Mouse (Mus musculus) testis, postnatal 10 days (tissue): ENCODE measurements at regions not wholly inside any gene's neighbourhood (a gene's known extent, or its start where the extent isn't known, plus 50 kb on each side); places are given as distances from the start of the nearest gene placed in this dataset.

Source experiments
- DNase-seq: peaks from one replicate; pipeline ENCODE4 v3.0.0; 2021; ENCODE audit warnings: low spot score

GRCm38 (mm10) chr19:21146860-21147390 is 125.2 kb upstream of the Zfand5 start:
- no peak for DNase-seq

- no peak for DNase-seq
Measured at GRCm38 (mm10) chr19:21144659-21145283, 127.3 kb upstream of the Zfand5 start.

DNA sequence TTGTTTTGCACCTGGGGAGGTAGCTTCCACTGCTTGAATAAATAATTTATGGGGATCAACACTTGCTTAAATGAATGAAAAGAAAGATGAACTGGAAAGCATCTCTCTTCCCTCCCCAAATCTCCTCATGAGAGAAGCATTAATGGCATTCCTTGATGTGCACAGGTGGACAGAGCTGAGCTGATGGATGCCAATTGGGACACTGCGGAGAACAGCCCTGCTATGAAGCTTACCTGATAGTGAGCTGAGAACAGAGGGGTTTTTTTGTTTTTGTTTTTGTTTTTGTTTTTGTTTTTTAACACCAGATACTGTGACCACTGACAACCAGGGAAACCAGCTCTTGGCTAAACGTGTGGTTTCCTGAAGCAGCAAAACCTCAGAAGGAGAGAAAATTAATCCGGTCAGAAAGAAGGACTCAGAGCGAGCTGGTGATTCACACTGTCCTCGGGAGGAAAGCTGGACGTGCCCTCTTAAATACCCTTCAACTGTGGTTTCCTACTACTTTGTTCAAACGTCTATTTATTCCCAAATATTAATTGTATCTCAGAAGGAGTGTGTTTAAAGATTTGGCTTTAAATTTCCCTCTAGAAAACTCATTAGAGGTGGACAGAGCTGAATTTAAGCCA is 128.0 kb upstream of the Zfand5 start:
- DNase-seq = no peak

DNA sequence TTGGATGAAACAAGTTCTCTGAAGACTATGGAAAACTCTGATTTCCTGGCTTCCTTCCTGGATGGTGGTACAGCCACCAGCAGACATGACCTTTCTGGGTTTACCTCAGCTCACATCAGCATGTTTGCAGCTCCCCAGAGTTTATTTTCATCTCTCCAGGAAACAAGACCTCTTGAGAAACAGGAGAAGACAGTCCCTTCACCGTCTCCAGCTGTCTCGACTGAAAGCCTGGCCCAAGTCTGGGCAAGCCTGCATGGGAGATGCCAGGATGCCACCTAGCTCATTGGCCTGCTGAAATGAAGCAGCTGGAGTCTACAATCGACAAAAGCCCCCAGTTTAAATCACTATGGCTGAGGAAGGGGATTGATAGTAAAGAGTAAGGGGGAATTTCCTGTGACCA is 131.6 kb upstream of the Zfand5 start:
- DNase-seq = no peak

GRCm38 (mm10) chr19:21138998-21139495 is 133.0 kb upstream of the Zfand5 start:
- no peak for DNase-seq

- DNase-seq = no peak
Measured at GRCm38 (mm10) chr19:21136756-21137155, 135.3 kb upstream of the Zfand5 start.

GRCm38 (mm10) chr19:21135998-21136380 is 136.1 kb upstream of the Zfand5 start:
- no peak for DNase-seq

- DNase-seq = no peak
Measured at GRCm38 (mm10) chr19:21135297-21135997, 136.6 kb upstream of the Zfand5 start.

GRCm38 (mm10) chr19:21129653-21130052 is 142.4 kb upstream of the Zfand5 start:
- no peak for DNase-seq

DNA sequence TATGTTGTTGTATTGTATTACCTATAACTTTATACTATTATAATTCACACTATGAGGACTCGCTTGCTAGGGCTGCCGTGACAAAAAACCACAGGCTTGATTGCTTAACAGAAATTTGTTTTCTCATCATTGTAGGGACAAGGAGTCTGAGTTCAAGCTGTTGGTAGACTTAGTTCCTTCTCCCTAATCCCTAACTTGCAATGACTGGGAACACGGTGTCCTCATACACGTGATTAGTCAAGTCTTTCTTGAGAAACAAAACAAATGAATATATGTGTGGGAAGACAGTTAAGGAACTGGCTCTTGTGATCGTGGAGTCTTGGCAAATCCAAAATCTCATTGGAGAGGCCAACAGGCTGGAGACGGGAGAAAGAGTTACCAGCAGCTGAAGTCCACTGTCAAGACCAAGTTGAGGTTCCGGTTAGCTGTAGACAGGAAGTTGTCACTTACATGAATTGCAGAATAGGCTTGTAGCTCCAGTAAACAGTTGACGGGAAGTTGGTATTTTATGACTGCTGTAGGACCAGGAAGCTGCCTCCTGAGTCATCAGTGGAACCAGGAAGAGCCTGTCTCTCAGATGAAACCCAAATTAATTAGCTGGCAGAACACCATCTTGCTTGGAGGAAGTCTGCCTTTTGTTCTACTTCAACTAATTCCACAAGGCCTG is 144.9 kb upstream of the Zfand5 start:
- DNase-seq = no peak

DNA sequence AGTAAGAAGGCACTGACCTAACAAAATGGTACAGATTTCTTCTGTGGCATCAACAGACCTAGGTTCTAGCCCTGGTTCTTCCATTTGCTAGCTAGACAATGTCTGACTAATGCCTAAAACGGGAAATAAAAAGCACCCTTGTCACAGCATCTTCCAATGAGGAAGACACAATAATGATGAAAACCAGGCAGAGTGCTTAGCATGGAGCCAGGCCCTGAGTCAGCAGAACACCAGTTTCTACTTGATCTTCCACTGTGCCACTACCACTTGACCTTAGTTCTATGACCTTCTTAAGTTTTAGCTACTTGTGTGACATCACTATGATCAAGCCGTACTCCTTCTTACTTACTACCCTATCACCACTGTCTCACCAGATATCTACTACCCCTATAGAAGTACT is 145.4 kb upstream of the Zfand5 start:
- DNase-seq = no peak

- DNase-seq = no peak
Measured at GRCm38 (mm10) chr19:21119477-21119876, 152.6 kb upstream of the Zfand5 start.

DNA sequence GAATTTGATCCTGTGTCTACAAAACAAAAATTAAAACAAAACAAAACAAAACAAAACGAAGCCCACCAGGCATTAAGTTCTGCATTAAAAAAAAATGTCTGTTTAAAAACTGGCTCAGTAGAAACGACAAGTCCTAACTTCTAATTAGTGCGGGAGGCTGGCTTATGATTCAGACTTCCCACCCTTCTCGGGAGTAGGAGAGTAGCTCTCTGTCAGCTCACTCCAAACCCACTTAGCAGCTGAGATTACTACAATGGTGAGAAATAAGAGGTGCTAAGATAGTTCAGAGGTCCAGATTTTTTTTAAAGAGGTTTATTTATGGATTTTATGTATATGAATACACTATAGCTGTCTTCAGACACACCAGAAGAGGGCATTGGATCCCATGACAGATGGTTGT is 153.3 kb upstream of the Zfand5 start:
- no peak for DNase-seq

DNA sequence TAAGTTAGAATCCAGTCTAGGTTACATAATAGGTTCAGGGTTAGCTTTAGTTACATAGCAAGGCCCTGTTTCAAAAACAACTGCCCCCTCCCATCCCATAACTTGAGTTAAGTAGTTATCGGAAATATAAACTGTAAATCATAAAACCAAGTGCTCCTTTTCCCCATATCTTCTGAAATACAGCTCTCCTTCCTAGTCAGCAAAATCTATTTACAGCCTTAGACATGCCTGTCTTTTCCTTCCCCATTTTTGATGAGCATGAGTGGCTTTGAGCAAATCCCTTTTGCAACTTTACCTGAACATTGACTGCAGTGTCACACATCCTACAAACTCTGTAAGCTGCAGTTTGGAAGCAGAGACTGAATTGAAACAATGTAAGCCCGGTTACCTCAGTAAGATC is 156.4 kb upstream of the Zfand5 start:
- DNase-seq = no peak

DNA sequence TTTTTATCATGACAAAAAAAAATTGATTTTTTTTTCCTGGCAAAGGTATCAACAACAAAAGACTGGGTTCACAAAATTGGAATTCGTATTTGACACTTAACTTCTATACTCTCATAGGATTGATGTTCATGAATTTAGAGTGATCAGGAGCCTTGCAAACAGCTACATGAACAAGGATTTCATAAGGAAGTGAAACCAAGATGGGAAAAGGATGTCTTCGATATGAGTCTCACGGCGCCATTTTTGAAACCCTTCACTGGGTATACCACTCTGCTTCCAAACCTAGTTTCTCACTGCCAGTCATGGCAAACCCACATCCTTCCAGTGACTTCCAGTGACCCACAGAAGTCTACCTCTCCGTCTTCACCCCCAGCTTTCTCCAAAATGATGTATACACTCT is 157.8 kb upstream of the Tmc1 start:
- no peak for DNase-seq

GRCm38 (mm10) chr19:21108311-21108710 is 154.3 kb upstream of the Tmc1 start:
- no peak for DNase-seq

DNA sequence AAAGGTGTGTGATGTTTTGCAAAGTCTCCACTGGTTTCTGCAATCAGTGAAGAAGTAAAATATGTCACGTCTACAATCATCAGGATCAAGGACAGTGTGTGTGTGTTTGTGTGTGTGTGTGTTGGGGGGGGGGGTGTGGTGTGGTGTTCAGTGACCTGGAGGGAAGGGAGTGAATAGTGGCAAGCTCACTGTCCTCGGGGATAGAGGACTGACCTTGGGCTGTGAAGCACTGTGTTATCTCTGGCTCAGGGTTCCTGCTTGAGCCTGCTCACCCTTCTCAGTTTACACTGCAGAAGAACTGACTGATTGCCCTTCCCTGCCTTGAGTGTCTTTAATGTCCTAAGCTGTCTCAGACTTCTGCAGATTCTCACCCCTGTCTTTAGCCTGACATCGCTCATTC is 153.7 kb upstream of the Tmc1 start:
- DNase-seq = no peak

GRCm38 (mm10) chr19:21107275-21107674 is 153.3 kb upstream of the Tmc1 start:
- DNase-seq = no peak

DNA sequence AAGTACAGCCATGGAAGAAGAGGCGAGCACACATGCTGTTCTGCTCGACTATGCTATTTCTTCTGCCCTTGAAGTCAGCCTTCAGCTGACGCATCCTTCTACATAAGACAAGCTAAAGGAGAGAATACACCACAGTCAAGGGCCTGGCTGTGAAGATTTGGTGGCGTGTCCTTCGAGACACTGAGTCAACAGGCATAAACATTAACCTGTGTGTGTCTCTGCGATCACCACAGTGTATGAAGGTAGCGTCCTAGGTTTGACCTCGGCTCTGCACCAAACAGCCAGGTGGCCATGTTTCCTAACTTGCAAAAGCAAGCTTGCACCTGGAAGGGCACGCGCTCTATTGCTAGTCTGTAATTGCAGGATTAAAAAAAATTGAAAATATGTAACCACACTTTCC is 152.8 kb upstream of the Tmc1 start:
- DNase-seq = no peak

DNA sequence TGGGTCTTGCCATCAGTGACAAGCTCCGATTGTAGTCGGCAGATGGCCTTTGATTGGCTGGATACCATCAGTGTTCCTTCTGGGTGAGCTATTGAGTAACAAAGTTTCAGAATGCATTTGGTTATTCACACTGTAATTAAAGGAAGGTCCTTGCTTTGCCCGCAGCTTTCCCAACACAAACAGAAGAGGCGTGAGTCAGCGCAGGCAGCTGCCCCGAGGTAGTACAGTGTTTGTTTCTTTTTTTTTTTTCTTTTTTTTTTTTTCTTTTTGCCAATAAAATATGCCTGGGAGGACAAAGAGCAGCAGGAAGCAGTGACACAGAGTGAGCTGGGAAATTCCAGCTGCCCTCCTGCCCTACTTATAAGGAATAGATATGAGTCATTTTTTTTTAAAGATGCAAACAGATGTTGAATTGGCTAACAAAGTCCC is 152.3 kb upstream of the Tmc1 start:
- peak; percentile 48 for DNase-seq

DNA sequence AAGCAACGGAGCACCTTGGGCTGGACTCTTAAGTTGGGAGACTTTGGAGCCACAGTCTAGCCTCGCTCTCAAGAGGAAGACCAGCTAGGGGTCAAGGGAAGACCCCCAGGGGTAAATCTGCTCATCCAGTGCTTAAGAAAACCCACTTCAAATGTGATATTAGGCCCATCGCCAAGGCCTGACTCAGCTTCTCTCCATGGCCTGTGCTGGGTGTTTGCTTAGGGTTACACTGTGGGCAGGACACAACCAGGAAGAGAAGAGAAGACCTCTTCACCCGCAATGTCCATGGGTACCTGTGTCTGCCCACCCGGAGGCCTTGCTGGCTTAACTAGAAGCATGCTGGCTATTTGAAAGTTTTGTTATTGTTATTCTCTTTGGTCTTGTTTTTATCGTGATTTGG is 151.0 kb upstream of the Tmc1 start:
- no peak for DNase-seq

DNA sequence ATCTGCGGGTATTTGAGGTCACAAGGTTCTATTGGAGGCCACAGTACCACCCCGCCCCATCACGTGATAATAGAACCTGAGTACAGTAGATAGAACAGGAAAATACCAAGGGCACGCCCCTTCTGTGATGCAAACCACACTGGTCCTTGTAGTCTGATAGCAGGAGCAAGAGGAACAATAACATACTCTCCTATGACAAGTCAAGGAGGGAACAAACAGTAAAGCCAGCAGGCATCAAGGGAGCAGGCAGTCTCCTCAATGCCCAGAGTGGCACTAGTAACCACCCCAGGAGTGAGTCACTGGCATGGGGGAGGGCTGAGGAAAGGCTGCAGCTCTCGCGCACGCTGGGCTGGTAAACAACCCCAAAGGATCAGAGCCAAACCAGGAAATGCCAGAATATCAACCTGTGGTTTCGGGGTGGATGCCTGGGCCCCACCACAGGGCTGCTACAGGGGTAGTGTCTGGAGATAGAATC is 150.5 kb upstream of the Tmc1 start:
- peak; percentile 43 for DNase-seq
